Mouse (Mus musculus): ENCODE measurements at regions not wholly inside any gene's neighbourhood (a gene's known extent, or its start where the extent isn't known, plus 50 kb on each side); places are given as distances from the start of the nearest gene placed in this dataset.

DNA sequence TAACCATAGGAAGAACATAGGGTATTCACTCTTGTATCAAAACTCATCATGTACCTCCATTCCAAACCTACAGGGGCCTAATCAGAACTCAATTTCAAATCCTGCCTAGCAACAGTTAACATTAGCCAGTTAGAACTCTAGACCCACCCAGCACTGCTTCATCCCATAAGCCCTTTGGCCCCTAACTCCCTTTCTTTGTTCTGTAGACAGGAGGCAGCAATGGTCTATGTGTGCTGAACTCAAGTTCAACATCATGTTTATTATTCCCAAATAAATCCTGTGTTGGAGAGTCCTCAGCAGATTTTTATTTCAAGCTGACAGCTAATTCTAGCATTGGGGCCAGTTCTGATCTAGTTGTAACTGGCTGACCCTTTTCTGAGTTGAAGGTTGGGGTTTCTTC, 112.2 kb downstream of the Ipo8 start:
- no peak for DNase-seq (ENCODE audit: low spot score)

- DNase-seq (ENCODE audit: low spot score): no peak
These were observed 120.9 kb downstream of the Ipo8 start for GRCm38 (mm10) chr6:148710406-148710805.

GRCm38 (mm10) chr6:148708389-148708788, 122.9 kb downstream of the Ipo8 start:
- no peak for DNase-seq (ENCODE audit: low spot score)

DNA sequence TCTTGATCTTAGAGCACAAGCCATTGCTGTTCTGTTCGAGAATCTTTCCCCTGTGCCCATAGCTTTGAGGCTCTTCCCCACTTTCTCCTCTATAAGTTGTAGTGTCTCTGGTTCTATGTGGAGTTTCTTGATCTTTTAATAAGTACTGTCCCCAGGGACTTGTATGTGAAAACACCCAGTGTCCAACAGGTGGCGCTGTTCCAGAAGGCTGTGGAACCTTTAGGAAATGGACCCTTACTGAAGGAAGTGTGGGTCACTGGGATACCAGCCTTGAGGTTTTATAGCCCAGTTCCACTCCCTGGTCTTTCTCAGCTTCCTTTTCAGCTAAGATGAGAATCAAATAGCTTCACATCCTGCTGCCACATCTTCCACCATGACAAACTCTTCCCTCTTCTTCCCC, 125.6 kb downstream of the Ipo8 start:
- peak; percentile 44 for DNase-seq (ENCODE audit: low spot score)

DNA sequence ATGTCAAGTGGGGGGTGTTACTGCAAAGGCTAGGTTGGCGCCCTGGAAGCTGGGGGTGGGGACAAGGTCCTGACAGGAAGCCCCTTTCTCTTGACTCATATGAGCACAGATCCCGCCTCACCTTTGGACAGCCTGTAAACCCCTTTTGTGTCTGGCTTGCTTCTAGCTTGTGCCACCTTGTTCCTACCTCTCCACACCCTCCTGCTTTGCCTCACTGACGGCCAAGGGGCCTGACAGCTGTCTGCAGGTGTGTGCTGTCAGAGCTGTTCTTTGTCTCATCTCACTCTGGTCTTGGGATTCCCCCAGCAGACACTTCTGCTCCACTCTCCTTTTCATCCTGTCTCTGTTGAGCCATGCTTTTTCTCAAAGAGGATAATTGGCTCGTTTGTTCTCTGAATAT, 137.9 kb downstream of the Ipo8 start:
- no peak for DNase-seq (ENCODE audit: low spot score)

- peak; percentile 51 for DNase-seq (ENCODE audit: low spot score)
These were observed 143.5 kb downstream of the Ipo8 start for GRCm38 (mm10) chr6:148687770-148688169.

DNA sequence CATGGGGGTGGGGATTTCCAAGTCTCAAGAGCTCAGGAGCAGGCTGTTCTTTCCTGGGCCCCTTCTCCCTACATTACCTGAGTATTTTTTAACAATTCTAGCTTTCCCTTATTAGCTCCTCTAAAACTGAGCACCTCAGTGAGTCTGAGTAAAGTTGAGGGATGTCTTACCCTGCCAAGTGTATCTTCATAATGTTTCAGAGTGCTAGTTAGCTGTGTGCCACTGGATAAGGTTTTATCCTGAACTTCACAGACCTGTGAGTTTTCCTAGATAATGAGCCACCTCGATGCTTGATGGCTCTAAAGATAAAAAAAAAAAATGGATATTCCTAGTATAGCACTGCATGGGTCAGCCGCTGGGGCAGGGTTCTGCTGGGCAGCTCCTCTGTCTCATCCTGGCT, 171.1 kb downstream of the Ipo8 start:
- DNase-seq (ENCODE audit: low spot score): no peak

DNA sequence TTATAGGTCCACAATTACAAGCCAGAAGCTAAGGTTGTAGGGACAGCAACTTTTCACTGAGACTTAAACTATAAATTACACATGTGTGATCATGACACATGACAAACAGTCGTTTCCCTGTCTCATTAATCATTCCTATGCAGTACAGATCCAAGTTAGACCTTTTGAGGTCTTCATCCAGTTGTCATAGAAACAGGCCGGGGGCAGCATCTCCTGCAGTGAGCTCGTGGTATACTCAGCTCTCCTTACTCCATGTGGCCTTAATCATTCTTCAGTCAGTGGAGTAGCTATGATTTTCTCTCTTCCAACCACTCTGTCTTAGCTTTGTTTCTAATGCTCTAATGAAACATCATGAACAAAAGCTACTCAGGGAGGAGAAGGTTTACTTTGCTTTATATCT, 178.1 kb downstream of the Ipo8 start:
- no peak for DNase-seq (ENCODE audit: low spot score)

DNA sequence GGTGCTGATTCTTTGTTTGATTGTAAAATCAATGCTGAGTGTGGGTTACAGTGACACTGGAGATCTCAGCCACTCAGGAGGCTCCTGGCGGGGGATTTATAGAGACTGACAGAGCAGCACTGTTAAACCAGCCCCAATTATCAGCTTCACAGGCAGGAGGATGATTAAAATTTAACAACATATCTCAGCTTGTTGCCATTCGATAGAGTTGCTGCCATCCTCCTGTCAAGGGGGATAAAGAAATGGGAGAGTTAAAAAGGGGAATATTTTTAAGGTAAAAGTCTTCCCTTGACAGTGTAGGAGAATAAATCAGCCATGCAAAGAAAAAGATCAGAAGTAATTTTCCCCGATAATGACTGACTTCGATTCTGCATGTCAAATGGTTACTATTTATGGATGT, 178.8 kb downstream of the Ipo8 start:
- no peak for DNase-seq (ENCODE audit: low spot score)

- DNase-seq (ENCODE audit: low spot score): no peak
These were observed 183.6 kb downstream of the Ipo8 start for GRCm38 (mm10) chr6:148647423-148648390.

DNA sequence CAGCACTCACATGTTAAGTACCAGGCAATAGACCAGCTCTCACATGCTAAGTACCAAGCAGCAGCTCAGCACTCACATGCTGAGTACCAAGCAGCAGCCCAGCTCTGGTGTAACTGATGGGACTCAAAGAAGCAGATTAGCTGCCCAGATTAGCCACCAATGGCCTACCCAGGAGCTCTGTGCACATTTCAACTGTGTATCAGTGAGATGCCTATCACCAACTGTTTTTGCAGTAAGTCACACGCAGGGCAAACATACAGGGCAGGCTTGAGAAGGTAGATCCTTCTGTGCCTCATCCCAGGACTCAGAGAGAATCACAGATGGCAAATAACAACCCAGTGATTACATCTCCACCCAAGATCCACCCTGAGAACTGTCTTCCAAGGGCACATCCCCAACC, 190.7 kb downstream of the Ipo8 start:
- DNase-seq (ENCODE audit: low spot score): no peak

GRCm38 (mm10) chr6:148634148-148634547, 190.0 kb upstream of the Tmtc1 start:
- DNase-seq (ENCODE audit: low spot score): no peak

- DNase-seq (ENCODE audit: low spot score): no peak
These were observed 183.0 kb upstream of the Tmtc1 start for GRCm38 (mm10) chr6:148627090-148627605.

- DNase-seq (ENCODE audit: low spot score): no peak
These were observed 179.1 kb upstream of the Tmtc1 start for GRCm38 (mm10) chr6:148623119-148623770.

DNA sequence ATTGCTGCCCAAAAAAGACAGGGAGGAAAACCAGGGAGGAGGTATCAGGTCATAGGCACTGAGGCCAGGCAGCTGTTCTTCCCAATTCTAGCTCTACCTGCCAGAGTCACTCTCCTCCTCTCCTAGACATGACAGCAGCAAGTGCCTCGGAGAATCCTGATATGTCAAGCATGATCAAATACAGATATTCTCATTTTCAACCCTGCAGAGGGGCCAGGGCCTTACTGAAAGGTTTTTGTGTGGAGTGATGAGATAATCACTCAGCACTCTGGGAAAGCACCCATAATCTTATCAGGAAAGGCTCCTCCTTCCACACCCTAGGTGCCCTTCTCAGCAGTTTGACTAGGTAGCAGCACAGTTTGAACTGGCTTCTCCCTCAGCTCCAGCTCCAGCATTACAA, 175.8 kb upstream of the Tmtc1 start:
- DNase-seq (ENCODE audit: low spot score): no peak

- no peak for DNase-seq (ENCODE audit: low spot score)
These were observed 171.7 kb upstream of the Tmtc1 start for GRCm38 (mm10) chr6:148615931-148616330.

DNA sequence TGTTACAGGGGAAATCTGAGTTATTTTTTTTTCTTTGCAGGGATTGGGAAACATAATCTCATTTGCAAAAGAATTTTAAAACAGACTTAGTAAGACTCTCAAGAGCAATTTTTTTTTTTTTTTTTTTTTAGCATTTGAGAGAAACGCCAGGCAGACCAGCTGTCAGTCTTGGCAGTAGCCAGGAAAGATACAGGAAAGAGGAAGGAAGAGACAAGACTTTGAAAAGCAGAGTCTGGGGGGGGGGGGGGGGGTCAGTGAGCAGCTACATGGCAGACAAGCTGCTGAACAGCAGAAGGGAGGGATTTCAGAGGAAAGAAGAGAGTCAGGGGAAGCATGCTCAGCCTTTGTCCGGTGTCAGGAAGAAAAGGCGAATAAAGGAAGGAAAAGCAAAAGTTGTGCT, 171.3 kb upstream of the Tmtc1 start:
- no peak for DNase-seq (ENCODE audit: low spot score)

- no peak for DNase-seq (ENCODE audit: low spot score)
These were observed 164.7 kb upstream of the Tmtc1 start for GRCm38 (mm10) chr6:148608881-148609280.

GRCm38 (mm10) chr6:148605226-148605625, 161.0 kb upstream of the Tmtc1 start:
- peak; percentile 72 for DNase-seq (ENCODE audit: low spot score)

GRCm38 (mm10) chr6:148604790-148605189, 160.6 kb upstream of the Tmtc1 start:
- DNase-seq (ENCODE audit: low spot score): no peak

GRCm38 (mm10) chr6:148603878-148604277, 159.7 kb upstream of the Tmtc1 start:
- no peak for DNase-seq (ENCODE audit: low spot score)

DNA sequence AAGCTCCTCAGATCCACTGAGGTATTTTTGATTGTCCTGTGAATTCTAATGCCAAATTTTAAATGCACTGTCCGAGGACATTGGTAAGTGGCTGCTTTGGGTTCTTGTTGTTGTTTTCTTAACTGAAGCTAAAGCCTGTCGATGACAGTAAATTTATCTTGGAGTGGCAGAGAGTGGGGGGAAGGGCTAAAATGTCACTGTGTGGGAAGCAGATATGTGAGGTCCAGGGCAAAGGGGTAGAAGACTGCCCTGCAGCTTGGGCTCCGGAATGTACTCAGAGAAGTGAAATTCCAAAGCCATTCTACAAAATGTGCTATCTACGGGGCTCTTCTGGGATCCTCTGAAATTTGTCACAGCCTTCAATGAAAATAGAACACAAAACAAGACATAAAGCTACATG, 159.3 kb upstream of the Tmtc1 start:
- no peak for DNase-seq (ENCODE audit: low spot score)

DNA sequence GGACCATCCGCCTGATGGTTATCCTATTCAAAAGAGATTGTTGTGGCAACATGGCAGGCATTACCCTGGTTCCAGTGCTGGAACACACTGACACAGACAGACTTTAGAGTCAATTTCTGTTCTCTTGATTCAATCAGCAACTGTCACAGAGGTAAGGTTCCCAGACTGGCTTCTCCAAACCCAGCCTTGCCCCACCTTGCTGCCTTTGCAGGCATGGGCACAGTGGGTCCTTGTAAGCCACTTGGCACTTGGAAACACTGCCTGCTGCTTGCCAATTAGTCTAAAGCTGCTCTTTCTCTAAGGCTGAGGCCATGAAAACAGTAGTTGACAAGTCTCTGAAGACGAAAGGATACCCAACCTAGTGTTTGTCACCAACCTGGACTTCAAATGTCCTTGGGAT, 158.7 kb upstream of the Tmtc1 start:
- no peak for DNase-seq (ENCODE audit: low spot score)
